Mouse (Mus musculus): Measurements from ENCODE around the gene Chl1. TPM values are rescaled to one million over a fixed set of nuclear protein-coding genes. Genes with fewer than 3 reads are reported as not detected.

Chl1 gene
- polyA plus RNA-seq, 1 experiment = 0.38 TPM

GRCm38 (mm10) chr6:103746103-103746502, 235.7 kb downstream of the Chl1 start:
- DNase-seq (ENCODE audit: low read depth, low spot score) = no peak
- WGBS = 33% methylated on average over 4 of the region's 4 CpGs

GRCm38 (mm10) chr6:103749122-103749773, 238.9 kb downstream of the Chl1 start:
- no peak for DNase-seq (ENCODE audit: low read depth, low spot score)
- WGBS = 65% methylated on average over 16 of the region's 16 CpGs

DNA sequence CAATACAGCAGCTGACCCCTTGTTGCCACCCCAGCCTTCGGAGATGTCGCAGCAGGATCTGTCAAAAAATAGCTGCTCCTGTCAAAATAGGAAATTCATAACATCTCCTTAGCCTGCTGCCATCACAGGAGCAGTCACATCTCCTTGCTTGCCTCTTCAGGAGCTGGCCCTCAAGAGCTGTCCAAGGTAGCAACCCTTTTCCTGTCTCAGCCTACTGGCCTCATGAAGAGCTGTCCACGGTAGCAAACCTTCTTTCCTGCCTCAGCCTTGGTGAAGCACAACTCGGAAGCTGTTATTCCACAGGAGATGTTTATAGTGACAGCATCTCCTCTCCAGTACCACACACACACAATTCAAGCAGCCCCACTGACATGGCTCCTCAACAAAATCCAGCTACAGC, 243.5 kb downstream of the Chl1 start:
- DNase-seq (ENCODE audit: low read depth, low spot score) = no peak
- WGBS = 60% methylated on average over 4 of the region's 4 CpGs

GRCm38 (mm10) chr6:103766830-103767229, 256.4 kb downstream of the Chl1 start:
- WGBS = 76% methylated on average over 3 of the region's 3 CpGs
- no peak for DNase-seq (ENCODE audit: low read depth, low spot score)

- 86% methylated on average over 5 of the region's 5 CpGs for WGBS
These were observed 270.7 kb downstream of the Chl1 start for GRCm38 (mm10) chr6:103781058-103781457.

GRCm38 (mm10) chr6:103791077-103791632, 280.8 kb downstream of the Chl1 start:
- DNase-seq (ENCODE audit: low read depth, low spot score) = no peak
- 58% methylated on average over 2 of the region's 2 CpGs for WGBS

More at GRCm38 (mm10) chr6:103781058-103781457, 270.7 kb downstream of the Chl1 start:
- no peak for DNase-seq (ENCODE audit: low read depth, low spot score)

- 85% methylated on average over 1 of the region's 1 CpGs for WGBS
These were observed 284.9 kb downstream of the Chl1 start for GRCm38 (mm10) chr6:103795241-103795640.

More at GRCm38 (mm10) chr6:103795241-103795640, 284.9 kb downstream of the Chl1 start:
- no peak for DNase-seq (ENCODE audit: low read depth, low spot score)

Measured in large intestine, adult 2 months (tissue).